Mouse (Mus musculus) stomach, postnatal 0 days (tissue): ENCODE measurements around the gene Zar1.

Experiments used
- CTCF ChIP-seq: IDR thresholded peaks from 2 replicates; pipeline ENCODE4 v1.5.1; 2016; ENCODE audit warnings: antibody characterized with exemption, low read depth, mild to moderate bottlenecking, moderate library complexity
- EP300 ChIP-seq: optimal IDR thresholded peaks from 2 replicates; pipeline ENCODE3; 2016; ENCODE audit warnings: antibody characterized with exemption

DNA sequence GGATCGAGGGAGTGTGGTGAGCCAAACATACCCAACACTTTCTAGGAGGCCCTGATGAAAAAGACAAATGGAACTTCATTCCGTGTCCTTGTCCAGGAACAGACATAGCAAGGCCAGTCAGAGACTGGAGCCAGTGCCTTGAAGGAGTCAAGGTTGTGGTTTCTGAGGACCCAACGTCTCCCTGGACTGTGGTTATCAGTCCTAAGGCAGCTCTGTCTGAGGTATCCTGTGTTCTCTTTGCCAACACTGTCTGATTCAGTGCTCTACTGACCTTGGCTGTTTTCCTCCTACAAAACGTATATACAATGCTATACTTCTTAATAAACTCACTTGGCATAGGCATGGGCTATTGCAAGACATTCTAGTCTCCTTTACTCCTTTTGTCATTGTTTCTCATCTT lies 36.4 kb upstream of the Zar1 start:
- TF ChIP-seq EP300 (no peak), CTCF (no peak)
